Mouse (Mus musculus): Measurements from ENCODE around the gene Gyg. TPM values are rescaled to one million over a fixed set of nuclear protein-coding genes. Genes with fewer than 3 reads are reported as not detected.
"Not testable (repeated sequence)": the region's sequence is repeated elsewhere in the genome, so short reads cannot be mapped to it uniquely, and the experiment has no call there.

The Gyg gene
- total RNA-seq, 2 experiments from 2014 or later: 30.0 to 31.7 TPM

- no peak for DNase-seq (ENCODE audit: low spot score in 2 of 2)
Measured at GRCm38 (mm10) chr3:20132731-20133130, 22.4 kb downstream of the Gyg start.

DNA sequence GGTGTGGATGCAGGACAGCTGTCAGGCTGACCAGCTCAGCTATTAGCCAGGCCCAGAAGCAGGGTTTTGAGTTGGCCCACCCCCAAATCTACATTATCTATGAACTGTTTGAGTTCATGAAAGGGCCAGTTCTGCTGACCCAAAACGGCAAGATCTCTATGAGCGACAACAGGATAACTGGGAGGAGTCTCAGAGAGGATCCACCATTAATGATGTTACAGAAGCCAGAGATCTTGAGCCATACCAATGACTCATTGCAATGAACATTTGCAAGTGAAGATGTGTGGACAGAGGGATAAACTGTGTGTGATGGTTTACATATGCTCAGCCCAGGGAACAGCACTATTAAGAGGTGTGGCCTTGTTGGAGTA is 23.8 kb downstream of the Gyg start:
- DNase-seq (ENCODE audit: low spot score in 2 of 2): no peak

DNA sequence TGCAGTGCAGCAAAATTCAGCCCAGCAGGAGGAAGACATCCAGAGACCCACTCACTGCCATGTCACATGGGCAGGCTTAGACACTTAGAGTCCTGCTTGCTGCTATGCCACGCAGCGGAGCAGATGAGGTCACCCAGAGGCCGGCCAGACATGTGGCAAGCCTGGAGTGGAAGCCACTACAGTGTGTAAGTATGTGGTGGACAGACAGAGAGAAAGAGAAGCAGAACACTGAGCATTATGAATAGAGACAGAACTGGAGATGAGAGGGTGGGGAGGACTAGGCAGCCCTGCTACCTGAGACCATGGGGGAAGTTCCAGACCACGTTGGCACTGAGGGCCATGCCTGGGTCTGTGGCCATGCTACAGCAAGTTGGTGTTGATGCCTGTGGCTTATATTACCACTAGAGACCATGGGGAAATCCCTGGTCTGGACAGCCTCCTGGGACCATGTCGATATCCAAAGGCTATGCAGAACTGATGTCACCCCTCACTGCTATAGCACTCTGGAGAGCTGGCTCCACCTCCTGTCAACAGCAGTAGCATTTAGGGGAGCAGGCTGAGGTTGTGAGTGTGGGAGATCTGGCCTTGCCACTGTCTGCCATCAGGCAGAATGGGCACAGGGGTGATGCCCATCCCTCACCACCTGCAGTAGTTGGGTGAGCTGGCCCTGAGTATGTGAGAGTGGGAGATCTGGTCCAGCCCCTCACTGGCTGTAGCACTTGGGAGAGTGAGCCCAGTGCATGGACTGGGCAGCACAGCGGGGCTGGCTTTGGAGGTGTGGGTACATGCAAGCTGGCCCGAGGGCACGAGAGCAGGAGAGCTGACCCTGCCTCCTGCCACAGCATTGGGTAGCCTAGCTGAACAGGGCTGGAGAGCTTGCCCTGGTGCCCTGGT is 24.4 kb downstream of the Gyg start:
- DNase-seq (ENCODE audit: low spot score in 2 of 2): no peak

- DNase-seq (ENCODE audit: low spot score in 2 of 2): no peak
Measured at GRCm38 (mm10) chr3:20129491-20129890, 25.6 kb downstream of the Gyg start.

DNA sequence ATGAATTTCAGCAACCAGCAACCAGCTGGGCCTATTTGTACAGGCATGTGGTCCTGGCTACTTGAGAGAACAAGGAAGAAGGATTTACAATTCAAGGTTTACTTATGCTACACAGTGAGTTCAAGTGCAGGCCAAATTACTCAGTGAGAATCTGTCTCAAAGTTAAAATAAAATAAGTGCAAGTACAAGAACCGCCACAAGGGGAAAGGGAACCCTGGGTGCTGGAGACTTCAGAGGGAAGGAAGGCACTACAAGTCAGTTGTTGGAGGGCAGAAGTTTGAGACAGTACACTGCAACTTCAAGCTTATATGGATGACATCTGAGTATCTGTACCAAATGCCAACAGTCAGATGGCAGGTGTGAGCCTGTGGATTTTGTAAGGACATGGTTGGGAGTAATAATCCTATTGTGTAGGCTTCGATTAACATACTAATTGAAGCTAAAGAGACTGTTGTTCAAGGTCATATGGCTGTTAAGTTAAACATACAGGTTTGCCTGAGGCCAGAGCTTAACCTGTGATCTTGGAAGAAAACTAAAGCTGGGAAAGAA is 28.0 kb downstream of the Gyg start:
- DNase-seq (ENCODE audit: low spot score in 2 of 2): no peak

DNA sequence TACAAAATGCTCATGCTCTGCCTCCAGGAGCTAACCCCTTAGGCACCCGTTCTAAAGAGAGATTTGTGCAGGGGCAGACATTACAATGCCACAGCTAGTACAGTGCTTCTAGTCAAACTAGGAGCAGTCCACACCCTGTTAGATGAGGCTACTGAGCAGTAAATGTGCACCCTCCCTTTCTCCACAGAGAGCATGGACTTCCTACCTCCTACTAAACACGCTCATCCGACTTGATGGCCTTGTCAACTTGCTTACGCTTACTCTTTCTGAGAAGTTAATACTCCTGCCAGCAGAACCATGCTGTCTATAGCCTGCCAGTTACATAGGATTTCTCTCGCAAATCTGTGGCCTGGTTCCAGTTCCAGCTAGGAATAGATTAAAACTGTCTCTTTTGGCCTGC is 29.5 kb downstream of the Gyg start:
- DNase-seq (ENCODE audit: low spot score in 2 of 2): no peak

- not testable (repeated sequence) for DNase-seq (ENCODE audit: low spot score in 2 of 2)
Measured at GRCm38 (mm10) chr3:20121582-20121981, 33.5 kb downstream of the Gyg start.

GRCm38 (mm10) chr3:20119686-20120244 is 35.4 kb downstream of the Gyg start:
- no peak for DNase-seq (ENCODE audit: low spot score in 2 of 2)

- no peak for DNase-seq (ENCODE audit: low spot score in 2 of 2)
Measured at GRCm38 (mm10) chr3:20119044-20119591, 36.0 kb downstream of the Gyg start.

DNA sequence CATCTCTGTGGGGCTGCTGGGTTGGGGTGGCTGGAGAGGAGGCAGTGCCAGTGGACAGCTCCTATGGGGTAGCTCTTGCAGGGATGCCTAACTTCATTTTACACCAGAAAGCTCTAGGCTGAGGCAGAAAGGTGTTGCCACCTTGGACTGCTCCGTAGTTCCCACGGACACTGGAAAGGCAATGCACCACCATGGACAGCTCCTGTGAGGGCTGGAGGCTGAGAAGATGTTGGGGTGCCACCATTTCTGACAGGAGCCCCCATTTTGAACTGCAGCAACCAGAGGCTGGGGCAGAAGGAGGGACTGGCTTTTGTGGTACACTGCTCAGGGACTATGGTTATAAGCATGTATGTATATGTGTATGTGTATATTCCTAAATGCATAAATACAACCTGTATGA is 43.2 kb downstream of the Gyg start:
- DNase-seq (ENCODE audit: low spot score in 2 of 2): no peak

DNA sequence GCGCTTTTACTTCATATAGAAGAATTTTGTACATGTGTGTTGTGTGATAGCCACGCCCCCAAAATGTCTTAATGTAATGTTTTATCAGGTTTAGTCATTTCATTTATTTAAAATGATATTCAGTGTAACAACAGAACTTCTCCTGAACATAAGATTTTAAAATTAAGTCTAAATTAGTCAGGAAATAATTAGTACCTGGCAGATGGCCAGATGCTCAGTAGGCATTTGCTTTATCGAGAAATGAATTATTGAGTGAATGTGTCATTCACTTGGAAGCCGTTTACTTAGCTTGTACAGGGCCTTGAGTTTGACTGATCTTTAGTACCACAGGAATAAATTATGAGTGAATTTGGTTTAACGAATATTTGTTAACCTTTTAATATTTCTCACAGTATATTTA is 46.2 kb downstream of the Gyg start:
- DNase-seq (ENCODE audit: low spot score in 2 of 2): no peak

DNA sequence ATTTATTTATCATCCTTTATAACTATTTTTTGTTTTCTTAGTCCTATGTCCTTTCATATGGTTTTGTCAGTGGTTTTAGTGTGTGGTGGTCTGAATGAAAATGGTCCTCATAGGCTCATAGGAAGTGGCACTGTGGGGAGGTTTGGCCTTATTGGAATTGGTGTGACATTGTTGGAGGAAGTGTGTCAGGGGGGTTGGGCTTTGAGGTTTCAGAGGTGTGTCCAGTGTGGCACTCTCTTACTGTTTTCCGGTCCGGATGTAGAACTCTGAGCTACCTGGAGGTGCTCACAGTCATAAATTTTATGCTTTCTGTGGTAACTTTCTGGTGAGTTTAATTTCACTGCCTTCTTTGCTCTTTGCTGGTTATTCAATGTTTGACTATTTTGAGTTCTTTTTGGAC is 50.3 kb downstream of the Gyg start:
- no peak for DNase-seq (ENCODE audit: low spot score in 2 of 2)

GRCm38 (mm10) chr3:20104318-20104717 is 50.8 kb downstream of the Gyg start:
- no peak for DNase-seq (ENCODE audit: low spot score in 2 of 2)

GRCm38 (mm10) chr3:20103830-20104229 is 51.3 kb downstream of the Gyg start:
- DNase-seq (ENCODE audit: low spot score in 2 of 2): no peak

DNA sequence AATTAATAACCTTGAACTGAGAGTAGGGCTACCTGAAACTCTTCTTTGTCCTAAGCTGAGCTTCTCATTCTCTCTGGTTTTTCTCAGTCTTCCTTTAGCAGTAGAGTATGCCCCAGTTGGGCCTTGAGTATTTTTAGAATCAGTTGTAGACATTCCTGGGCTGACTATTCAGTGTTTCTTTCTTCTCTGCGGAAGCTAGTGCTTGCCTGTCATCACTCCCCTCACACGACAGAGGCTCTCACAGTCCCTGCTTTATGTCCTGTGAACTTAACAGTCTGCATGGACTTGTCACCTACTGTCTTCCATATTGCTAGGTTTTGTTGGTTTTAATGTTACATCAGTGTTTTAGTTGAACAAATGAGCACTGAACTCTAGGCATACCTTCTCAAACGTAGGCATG is 73.0 kb downstream of the Gyg start:
- DNase-seq (ENCODE audit: low spot score in 2 of 2): no peak

DNA sequence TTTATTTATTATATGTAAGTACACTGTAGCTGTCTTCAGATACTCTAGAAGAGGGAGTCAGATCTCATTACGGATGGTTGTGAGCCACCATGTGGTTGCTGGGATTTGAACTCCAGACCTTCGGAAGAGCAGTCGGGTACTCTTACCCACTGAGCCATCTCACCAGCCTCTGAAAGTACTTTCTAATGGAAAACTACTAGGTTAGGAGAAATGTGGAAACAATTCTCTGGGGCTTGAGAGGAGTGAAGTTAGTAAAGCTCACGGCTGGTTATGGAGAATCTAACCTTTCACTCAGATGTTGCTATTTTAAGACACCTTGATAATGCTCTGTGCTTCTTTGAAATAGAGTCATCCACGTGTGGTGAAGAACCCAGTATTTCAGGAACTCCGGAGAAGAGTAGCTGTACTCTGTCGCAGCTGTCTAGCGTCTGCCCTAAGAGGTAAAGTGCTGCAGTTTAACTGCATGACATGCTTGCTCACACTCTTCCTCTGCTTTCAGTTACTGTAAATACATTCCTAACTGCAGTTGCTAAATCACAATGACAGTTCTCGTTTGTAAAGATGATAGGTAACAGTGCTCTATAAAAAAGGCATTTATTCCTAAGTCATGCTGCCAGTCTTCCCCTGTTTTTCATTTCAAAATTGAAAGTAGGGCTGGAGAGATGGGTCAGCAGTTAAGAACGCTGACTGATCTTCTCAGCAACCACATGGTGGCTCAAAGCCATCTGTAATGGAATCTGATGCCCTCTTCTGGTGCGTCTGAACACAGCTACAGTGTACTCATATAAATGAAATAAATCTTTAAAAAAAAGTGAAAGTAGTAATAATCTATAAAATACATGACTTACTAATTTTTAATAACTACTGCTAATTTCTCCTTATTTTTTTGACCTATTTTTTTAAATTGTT is 78.7 kb downstream of the Gyg start:
- no peak for DNase-seq (ENCODE audit: low spot score in 2 of 2)

Other genes starting within 250 kb of the Gyg start
- gene Cp, start 198.3 kb downstream of the Gyg start, total RNA-seq (2021): 10 to 100 TPM; 11.5 to 16.2 TPM
- 10 to 100 TPM; 13.0 to 16.4 TPM for gene Hps3, start 120.0 kb downstream of the Gyg start, total RNA-seq (2021)
- gene Hltf, start 97.5 kb downstream of the Gyg start, total RNA-seq (2021): 10 to 100 TPM; 21.6 to 26.0 TPM
- not detected for gene Cpa3, start 86.9 kb upstream of the Gyg start, total RNA-seq (2021)
- gene Cpb1, start 120.4 kb upstream of the Gyg start, total RNA-seq (2021): under 1 TPM in 1 of 2 experiments, not detected in 1; 0.14 TPM
- gene Agtr1b, start 211.9 kb upstream of the Gyg start, total RNA-seq (2021): under 1 TPM; 0.16 to 0.21 TPM